Mouse (Mus musculus) neural tube, embryonic 12.5 days (tissue): ENCODE measurements around the gene Fntb. TPM values are rescaled to one million over a fixed set of nuclear protein-coding genes. Genes with fewer than 3 reads are reported as not detected.

Experiments
- ATAC-seq: fragments of 200-750 bp; cut with Nextera tagmentation; 2 replicates; pipeline ENCODE4 v1.8.0; 2017; ENCODE audit warnings: low read depth, mild to moderate bottlenecking, moderate TSS enrichment, moderate library complexity; ENCODE audit not compliant: low FRiP score
- H3K27ac ChIP-seq: fragments of 300-500 bp; sonication (generic); 2 replicates; pipeline ENCODE4 v1.5.1; 2016
- H3K27me3 ChIP-seq: fragments of 300-500 bp; sonication (generic); replicated peaks from 2 replicates; pipeline ENCODE4 v1.6.1; 2016; ENCODE audit warnings: mild to moderate bottlenecking
- H3K36me3 ChIP-seq: fragments of 300-500 bp; sonication (generic); 2 replicates; pipeline ENCODE4 v1.6.1; 2016; ENCODE audit warnings: mild to moderate bottlenecking
- H3K4me1 ChIP-seq: fragments of 300-500 bp; sonication (generic); 2 replicates; pipeline ENCODE4 v1.6.1; 2016
- H3K4me2 ChIP-seq: fragments of 300-500 bp; sonication (generic); replicated peaks from 2 replicates; pipeline ENCODE4 v1.6.1; 2016; ENCODE audit warnings: mild to moderate bottlenecking
- H3K4me3 ChIP-seq: fragments of 300-500 bp; sonication (generic); 2 replicates; pipeline ENCODE4 v1.5.1; 2016
- H3K9ac ChIP-seq: fragments of 300-500 bp; sonication (generic); 2 replicates; pipeline ENCODE4 v1.6.1; 2016; ENCODE audit warnings: mild to moderate bottlenecking
- H3K9me3 ChIP-seq: fragments of 300-500 bp; sonication (generic); 2 replicates; pipeline ENCODE4 v1.6.1; 2016; ENCODE audit warnings: mild to moderate bottlenecking
- WGBS: fragments of 180-500 bp; shearing (Covaris S2); methylation state at CpG from one replicate; pipeline ENCODE4 v1.1.7; 2016; 5-methylcytosine and 5-hydroxymethylcytosine counted together
- polyA plus RNA-seq: library from polyadenylated mRNA; unstranded; fragments of >200 nt; fragmentation: Nextera tagmentation; extraction: Ambion mirVana; gene quantifications from 2 replicates; pipeline ENCODE4 v1.2.1, GENCODE M21; 2016

Fntb gene
- polyA plus RNA-seq, 1 experiment from 2014 or later: 38.1 TPM

GRCm38 (mm10) chr12:76803028-76803427, 37.6 kb downstream of the Fntb start:
- Histone ChIP-seq H3K27ac (no peak overlapping the region), H3K4me3 (no peak overlapping the region), H3K4me2 (no peak overlapping the region), H3K4me1 (peaks cover 5% of the 10 kb centered on the region; the same call in 1 of the 2 replicates), H3K9ac (no peak overlapping the region), H3K27me3 (no peaks in the 10 kb centered on the region), H3K9me3 (no peaks in the 10 kb centered on the region), H3K36me3 (no peaks in the 10 kb centered on the region)
- WGBS: 93% methylated on average over 10 of the region's 10 CpGs
- ATAC-seq: no peak

GRCm38 (mm10) chr12:76803700-76804252, 38.4 kb downstream of the Fntb start:
- no peak overlapping the region for H3K4me2 ChIP-seq
- H3K27ac ChIP-seq: no peak overlapping the region
- H3K9me3 ChIP-seq: no peaks in the 10 kb centered on the region
- no peak overlapping the region for H3K4me3 ChIP-seq
- WGBS: 55% methylated on average over 7 of the region's 7 CpGs
- H3K36me3 ChIP-seq: no peaks in the 10 kb centered on the region
- no peak for ATAC-seq
- no peaks in the 10 kb centered on the region for H3K27me3 ChIP-seq
- no peaks in the 10 kb centered on the region for H3K4me1 ChIP-seq
- no peak overlapping the region for H3K9ac ChIP-seq

GRCm38 (mm10) chr12:76805056-76805811, 39.8 kb downstream of the Fntb start:
- ATAC-seq: no peak
- Histone ChIP-seq H3K4me3 (no peak overlapping the region), H3K9ac (no peak overlapping the region), H3K4me2 (no peak overlapping the region), H3K27ac (no peak overlapping the region), H3K4me1 (no peaks in the 10 kb centered on the region), H3K36me3 (no peaks in the 10 kb centered on the region), H3K9me3 (no peaks in the 10 kb centered on the region), H3K27me3 (no peaks in the 10 kb centered on the region)
- WGBS: 90% methylated on average over 10 of the region's 10 CpGs

GRCm38 (mm10) chr12:76807796-76808195, 42.4 kb downstream of the Fntb start:
- Histone ChIP-seq H3K9ac (no peak overlapping the region), H3K27me3 (no peaks in the 10 kb centered on the region), H3K4me3 (no peak overlapping the region), H3K4me1 (no peaks in the 10 kb centered on the region), H3K4me2 (no peak overlapping the region), H3K9me3 (no peaks in the 10 kb centered on the region), H3K36me3 (no peaks in the 10 kb centered on the region), H3K27ac (no peak overlapping the region)
- ATAC-seq: no peak
- 86% methylated on average over 10 of the region's 10 CpGs for WGBS

GRCm38 (mm10) chr12:76810491-76810890, 45.1 kb downstream of the Fntb start:
- Histone ChIP-seq H3K36me3 (no peaks in the 10 kb centered on the region), H3K4me2 (no peak overlapping the region), H3K27me3 (no peaks in the 10 kb centered on the region), H3K9me3 (no peaks in the 10 kb centered on the region), H3K4me3 (no peak overlapping the region), H3K27ac (no peak overlapping the region), H3K4me1 (no peaks in the 10 kb centered on the region), H3K9ac (no peak overlapping the region)
- ATAC-seq: no peak
- WGBS: 92% methylated on average over 5 of the region's 5 CpGs

GRCm38 (mm10) chr12:76811006-76811405, 45.6 kb downstream of the Fntb start:
- no peak overlapping the region for H3K4me2 ChIP-seq
- no peaks in the 10 kb centered on the region for H3K4me1 ChIP-seq
- H3K27ac ChIP-seq: no peak overlapping the region
- 96% methylated on average over 4 of the region's 4 CpGs for WGBS
- H3K9me3 ChIP-seq: no peaks in the 10 kb centered on the region
- no peaks in the 10 kb centered on the region for H3K27me3 ChIP-seq
- ATAC-seq: no peak
- no peak overlapping the region for H3K9ac ChIP-seq
- H3K36me3 ChIP-seq: no peaks in the 10 kb centered on the region
- H3K4me3 ChIP-seq: no peak overlapping the region

- no peak for ATAC-seq
- H3K9ac ChIP-seq: no peak overlapping the region
- no peaks in the 10 kb centered on the region for H3K9me3 ChIP-seq
- H3K4me2 ChIP-seq: no peak overlapping the region
- H3K4me3 ChIP-seq: no peak overlapping the region
- H3K36me3 ChIP-seq: no peaks in the 10 kb centered on the region
- WGBS: 86% methylated on average over 10 of the region's 10 CpGs
- no peak overlapping the region for H3K27ac ChIP-seq
- H3K27me3 ChIP-seq: no peaks in the 10 kb centered on the region
- H3K4me1 ChIP-seq: no peaks in the 10 kb centered on the region
Observed at GRCm38 (mm10) chr12:76813543-76813942, 48.2 kb downstream of the Fntb start.

GRCm38 (mm10) chr12:76814120-76814519, 48.7 kb downstream of the Fntb start:
- Histone ChIP-seq H3K4me2 (no peak overlapping the region), H3K27me3 (no peaks in the 10 kb centered on the region), H3K9ac (no peak overlapping the region), H3K4me3 (no peak overlapping the region), H3K4me1 (no peaks in the 10 kb centered on the region), H3K36me3 (no peaks in the 10 kb centered on the region), H3K9me3 (no peaks in the 10 kb centered on the region), H3K27ac (no peak overlapping the region)
- no peak for ATAC-seq
- 84% methylated on average over 2 of the region's 2 CpGs for WGBS

GRCm38 (mm10) chr12:76816720-76817119, 51.3 kb downstream of the Fntb start:
- Histone ChIP-seq H3K27me3 (peaks cover 7% of the 10 kb centered on the region), H3K27ac (no peak overlapping the region), H3K4me2 (no peak overlapping the region), H3K9ac (no peak overlapping the region), H3K4me1 (peaks cover 12% of the 10 kb centered on the region), H3K4me3 (no peak overlapping the region), H3K36me3 (no peaks in the 10 kb centered on the region), H3K9me3 (no peaks in the 10 kb centered on the region)
- no peak for ATAC-seq
- 63% methylated on average over 4 of the region's 4 CpGs for WGBS

GRCm38 (mm10) chr12:76817176-76817575, 51.8 kb downstream of the Fntb start:
- Histone ChIP-seq H3K27ac (no peak overlapping the region), H3K4me1 (peaks cover 15% of the 10 kb centered on the region), H3K9me3 (no peaks in the 10 kb centered on the region), H3K9ac (no peak overlapping the region), H3K36me3 (no peaks in the 10 kb centered on the region), H3K27me3 (peaks cover 11% of the 10 kb centered on the region), H3K4me2 (no peak overlapping the region), H3K4me3 (no peak overlapping the region)
- 68% methylated on average over 4 of the region's 4 CpGs for WGBS
- no peak for ATAC-seq

- H3K27me3 ChIP-seq: peaks cover 11% of the 10 kb centered on the region
- no peak overlapping the region for H3K9ac ChIP-seq
- ATAC-seq: no peak
- peaks cover 17% of the 10 kb centered on the region for H3K4me1 ChIP-seq
- H3K27ac ChIP-seq: no peak overlapping the region
- H3K4me2 ChIP-seq: no peak overlapping the region
- no peak overlapping the region for H3K4me3 ChIP-seq
- H3K9me3 ChIP-seq: no peaks in the 10 kb centered on the region
- WGBS: 73% methylated on average over 4 of the region's 4 CpGs
- no peaks in the 10 kb centered on the region for H3K36me3 ChIP-seq
Observed at GRCm38 (mm10) chr12:76818120-76818519, 52.7 kb downstream of the Fntb start.

GRCm38 (mm10) chr12:76818908-76819307, 53.5 kb downstream of the Fntb start:
- ATAC-seq: no peak
- no peaks in the 10 kb centered on the region for H3K9me3 ChIP-seq
- 88% methylated on average over 9 of the region's 9 CpGs for WGBS
- H3K27ac ChIP-seq: no peak overlapping the region
- H3K4me3 ChIP-seq: no peak overlapping the region
- peaks cover 11% of the 10 kb centered on the region for H3K27me3 ChIP-seq
- no peak overlapping the region for H3K4me2 ChIP-seq
- H3K9ac ChIP-seq: no peak overlapping the region
- H3K4me1 ChIP-seq: peaks cover 17% of the 10 kb centered on the region
- H3K36me3 ChIP-seq: no peaks in the 10 kb centered on the region

GRCm38 (mm10) chr12:76819816-76820215, 54.4 kb downstream of the Fntb start:
- H3K36me3 ChIP-seq: no peaks in the 10 kb centered on the region
- no peak for ATAC-seq
- H3K4me1 ChIP-seq: peaks cover 17% of the 10 kb centered on the region
- H3K27me3 ChIP-seq: peaks cover 18% of the 10 kb centered on the region
- H3K9ac ChIP-seq: no peak overlapping the region
- 77% methylated on average over 6 of the region's 6 CpGs for WGBS
- no peak overlapping the region for H3K4me3 ChIP-seq
- H3K27ac ChIP-seq: no peak overlapping the region
- no peak overlapping the region for H3K4me2 ChIP-seq
- no peaks in the 10 kb centered on the region for H3K9me3 ChIP-seq
